Mouse (Mus musculus) megakaryocyte-erythroid progenitor cell, adult 5-6 weeks (primary cell): ENCODE data around the gene Itga9. TPM values are rescaled to one million over a fixed set of nuclear protein-coding genes. Genes with fewer than 3 reads are reported as not detected.
A peak's percentile ranks its signal among the peaks of the same experiment; 100 is the strongest.

Experiments used
- ATAC-seq: replicated peaks from 2 replicates; pipeline ENCODE4 v1.8.0; 2016; ENCODE audit warnings: mild to moderate bottlenecking, inconsistent platforms; ENCODE audit not compliant: severe bottlenecking, poor library complexity, low FRiP score, low TSS enrichment
- total RNA-seq, 2 experiments: library from RNA; stranded (forward) in 1 of 2; stranded (reverse) in 1 of 2; fragments of 200-1000, 215-1000 nt in 1 of 2; fragments of >200 nt in 1 of 2; fragmentation: Nextera tagmentation in 1 of 2; gene quantifications; 2 replicates each; pipeline ENCODE4 v1.2.3; 2014 to 2017

The Itga9 gene
- total RNA-seq, 2 experiments from 2014 or later = 0.02 TPM; not detected in 1

- no peak for ATAC-seq
Observed at GRCm38 (mm10) chr9:118833413-118833812, 226.9 kb downstream of the Itga9 start.

GRCm38 (mm10) chr9:118838910-118839667 lies 232.6 kb downstream of the Itga9 start:
- no peak for ATAC-seq

GRCm38 (mm10) chr9:118841247-118841646 lies 234.8 kb downstream of the Itga9 start:
- ATAC-seq = 0 out of 2 replicates have a peak, but pooled peaks have one; percentile 26

- no peak for ATAC-seq
Observed at GRCm38 (mm10) chr9:118841907-118842432, 235.5 kb downstream of the Itga9 start.

- no peak for ATAC-seq
Observed at GRCm38 (mm10) chr9:118843711-118844110, 237.2 kb downstream of the Itga9 start.

GRCm38 (mm10) chr9:118845003-118845402 lies 238.5 kb downstream of the Itga9 start:
- no peak for ATAC-seq

GRCm38 (mm10) chr9:118846766-118847165 lies 240.3 kb downstream of the Itga9 start:
- ATAC-seq = no peak

GRCm38 (mm10) chr9:118856665-118857064 lies 250.2 kb downstream of the Itga9 start:
- ATAC-seq = no peak

GRCm38 (mm10) chr9:118860613-118861141 lies 254.2 kb downstream of the Itga9 start:
- ATAC-seq = no peak

GRCm38 (mm10) chr9:118862214-118862613 lies 255.7 kb downstream of the Itga9 start:
- ATAC-seq = no peak

- ATAC-seq = no peak
Observed at GRCm38 (mm10) chr9:118862852-118863260, 256.4 kb downstream of the Itga9 start.

- ATAC-seq = no peak
Observed at GRCm38 (mm10) chr9:118863528-118863927, 257.0 kb downstream of the Itga9 start.

GRCm38 (mm10) chr9:118866949-118867348 lies 260.5 kb downstream of the Itga9 start:
- ATAC-seq = peak; percentile 67

- no peak for ATAC-seq
Observed at GRCm38 (mm10) chr9:118867851-118868250, 261.4 kb downstream of the Itga9 start.

- ATAC-seq = 0 out of 2 replicates have a peak, but pooled peaks have one; percentile 53
Observed at GRCm38 (mm10) chr9:118871089-118871488, 264.6 kb downstream of the Itga9 start.

GRCm38 (mm10) chr9:118873031-118873430 lies 266.5 kb downstream of the Itga9 start:
- no peak for ATAC-seq

- ATAC-seq = no peak
Observed at GRCm38 (mm10) chr9:118873596-118873995, 267.1 kb downstream of the Itga9 start.

GRCm38 (mm10) chr9:118875705-118876104 lies 269.2 kb downstream of the Itga9 start:
- no peak for ATAC-seq

GRCm38 (mm10) chr9:118876902-118877301 lies 270.4 kb downstream of the Itga9 start:
- ATAC-seq = peak; percentile 31; the same call in 1 of the 2 replicates

GRCm38 (mm10) chr9:118877365-118878008 lies 271.0 kb downstream of the Itga9 start:
- no peak for ATAC-seq
